Mouse (Mus musculus) forebrain, embryonic 15.5 days (tissue): Measurements from ENCODE around the gene Rspo1. TPM values are rescaled to one million over a fixed set of nuclear protein-coding genes. Genes with fewer than 3 reads are reported as not detected.
"Not testable (repeated sequence)": the region's sequence is repeated elsewhere in the genome, so short reads cannot be mapped to it uniquely, and the experiment has no call there.

ENCODE experiments used
- ATAC-seq: fragments of 200-750 bp; cut with Nextera tagmentation; replicated peaks from 2 replicates; pipeline ENCODE4 v1.8.0; 2017; ENCODE audit warnings: mild to moderate bottlenecking, moderate TSS enrichment, moderate library complexity
- H3K27ac ChIP-seq: fragments of 300-500 bp; sonication (generic); replicated peaks from 2 replicates; pipeline ENCODE4 v1.5.1; 2015; ENCODE audit warnings: mild to moderate bottlenecking, inconsistent platforms
- H3K27me3 ChIP-seq: fragments of 300-500 bp; sonication (generic); 2 replicates; pipeline ENCODE4 v1.6.1; 2015; ENCODE audit warnings: inconsistent platforms
- H3K36me3 ChIP-seq: fragments of 300-500 bp; sonication (generic); 2 replicates; pipeline ENCODE4 v1.6.1; 2015; ENCODE audit warnings: mild to moderate bottlenecking, inconsistent platforms
- H3K4me1 ChIP-seq: fragments of 300-500 bp; sonication (generic); 2 replicates; pipeline ENCODE4 v1.6.1; 2015; ENCODE audit warnings: inconsistent platforms
- H3K4me2 ChIP-seq: fragments of 300-500 bp; sonication (generic); replicated peaks from 2 replicates; pipeline ENCODE4 v1.6.1; 2015; ENCODE audit warnings: mild to moderate bottlenecking, inconsistent platforms
- H3K4me3 ChIP-seq: fragments of 300-500 bp; sonication (generic); 2 replicates; pipeline ENCODE4 v1.5.1; 2015; ENCODE audit warnings: mild to moderate bottlenecking, inconsistent platforms
- H3K9ac ChIP-seq: fragments of 300-500 bp; sonication (generic); replicated peaks from 2 replicates; pipeline ENCODE4 v1.6.1; 2015; ENCODE audit warnings: mild to moderate bottlenecking, inconsistent platforms
- H3K9me3 ChIP-seq: fragments of 300-500 bp; sonication (generic); 2 replicates; pipeline ENCODE4 v1.6.1; 2016; ENCODE audit warnings: inconsistent platforms
- WGBS: fragments of 180-500 bp; shearing (Covaris S2); methylation state at CpG from one replicate; pipeline ENCODE4 v1.1.7; 2015; ENCODE audit warnings: mixed read lengths; 5-methylcytosine and 5-hydroxymethylcytosine counted together
- polyA plus RNA-seq: library from polyadenylated mRNA; unstranded; fragments of >200 nt; fragmentation: Nextera tagmentation; extraction: Ambion mirVana; gene quantifications from 2 replicates; pipeline ENCODE4 v1.2.1, GENCODE M21; 2015

The Rspo1 gene
- polyA plus RNA-seq, result 2.7 and 4.5 TPM in 2 replicates

- Histone ChIP-seq H3K4me3 (peak within 1 kb of the TSS; percentile 40), H3K27ac (no peak within 1 kb of the TSS), H3K9ac (peak within 1 kb of the TSS; percentile 25; the same call in 1 of the 2 replicates), H3K4me1 (peaks cover 21% of the 10 kb centered on the region), H3K9me3 (no peaks in the 10 kb centered on the region), H3K4me2 (peak within 1 kb of the TSS; percentile 51), H3K36me3 (no peaks in the 10 kb centered on the region), H3K27me3 (peaks cover 67% of the 10 kb centered on the region)
- ATAC-seq, result no peak; the same call in 1 of the 2 replicates
- 2% methylated on average over 40 of the region's 62 CpGs for WGBS
These were observed at the start of gene Rspo1 for GRCm38 (mm10) chr4:124985671-124986602. Gene Rspo1, plus strand, starts transcription at chr4:124986430.

DNA sequence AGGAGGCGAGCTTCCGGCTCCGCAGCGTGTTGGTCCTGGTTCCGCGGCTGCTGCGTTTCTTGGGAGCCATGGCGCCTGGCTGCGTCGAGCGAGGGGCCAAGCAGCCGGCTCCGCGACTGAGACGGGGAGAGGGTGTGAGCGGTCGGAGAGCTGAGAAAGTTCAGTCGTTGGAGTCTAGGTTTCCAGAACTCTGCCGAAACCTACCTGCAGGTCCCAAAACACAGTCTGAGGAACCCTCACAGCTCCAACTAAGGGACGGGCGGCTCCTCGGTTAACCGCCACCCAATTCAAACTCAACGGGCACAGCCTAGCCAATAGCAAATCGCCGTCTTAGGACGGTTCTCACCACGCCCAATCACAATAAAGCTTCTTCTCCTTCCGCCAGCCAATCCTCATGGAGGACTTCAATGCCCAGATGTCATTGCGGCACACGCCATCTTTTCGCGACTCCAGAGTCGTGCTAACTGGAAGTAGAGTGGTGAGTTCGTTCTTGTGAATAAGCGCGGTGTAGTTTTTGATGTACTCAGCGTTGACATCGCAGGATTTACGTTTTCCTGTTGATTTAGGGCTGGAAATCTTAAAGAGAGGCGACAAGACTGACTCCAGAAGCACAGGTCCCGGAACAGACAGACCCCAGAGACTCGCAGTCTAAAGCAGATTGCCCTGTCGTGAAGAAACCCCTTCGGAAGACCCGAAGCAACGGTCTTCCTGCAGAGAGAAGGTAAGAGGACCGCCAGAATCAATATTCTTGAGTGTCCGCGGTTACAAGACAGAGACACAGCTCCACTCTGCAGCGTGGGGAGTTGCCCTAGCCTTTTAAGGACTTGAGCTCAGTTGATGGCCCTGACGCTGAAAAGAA lies 49.4 kb upstream of the Rspo1 start, which contains the start of gene 9930104L06Rik:
9930104L06Rik (plus strand) TSS at position 436 of the 859 bp plus-strand sequence.
- H3K4me2 ChIP-seq, result peak within 1 kb of the TSS; percentile 93
- peak within 1 kb of the TSS; percentile 72 for H3K9ac ChIP-seq
- H3K27me3 ChIP-seq, result no peaks in the 10 kb centered on the region
- peaks cover 27% of the 10 kb centered on the region for H3K4me1 ChIP-seq
- H3K36me3 ChIP-seq, result peaks cover 19% of the 10 kb centered on the region
- ATAC-seq, result peak; percentile 100
- peak within 1 kb of the TSS; percentile 76 for H3K4me3 ChIP-seq
- H3K27ac ChIP-seq, result no peak within 1 kb of the TSS
- no peaks in the 10 kb centered on the region for H3K9me3 ChIP-seq
- WGBS, result under 1% methylated on average over 52 of the region's 52 CpGs

DNA sequence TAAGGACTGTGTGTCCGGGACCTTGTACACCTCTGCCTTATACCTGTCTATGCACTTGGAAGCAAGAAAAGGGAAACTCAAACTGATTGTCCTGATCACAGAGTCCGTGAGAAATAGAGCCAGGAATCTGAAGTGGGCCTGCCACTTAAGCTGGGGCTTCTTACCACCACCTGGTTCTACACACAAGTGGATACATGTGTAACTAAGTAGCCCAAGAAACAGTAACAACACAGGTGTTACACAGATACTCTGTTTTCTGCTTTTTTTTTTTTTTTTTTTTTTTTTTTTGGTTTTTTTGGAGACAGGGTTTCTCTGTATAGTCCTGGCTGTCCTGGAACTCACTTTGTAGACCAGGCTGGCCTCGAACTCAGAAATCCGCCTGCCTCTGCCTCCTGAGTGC lies 47.0 kb upstream of the Rspo1 start, which contains the start of gene Cdca8:
Cdca8 (minus strand) TSS at position 101 of the 400 bp plus-strand sequence.
- Histone ChIP-seq H3K36me3 (peaks cover 19% of the 10 kb centered on the region), H3K4me1 (peaks cover 27% of the 10 kb centered on the region)
- not testable (repeated sequence) for H3K9ac ChIP-seq, H3K27ac ChIP-seq, ATAC-seq, H3K4me2 ChIP-seq, H3K27me3 ChIP-seq, H3K9me3 ChIP-seq, H3K4me3 ChIP-seq
- 86% methylated on average over 4 of the region's 4 CpGs for WGBS

GRCm38 (mm10) chr4:124943022-124943421 lies 43.2 kb upstream of the Rspo1 start:
- Histone ChIP-seq H3K4me1 (peaks cover 4% of the 10 kb centered on the region), H3K4me3 (no peak overlapping the region), H3K27ac (no peak overlapping the region), H3K36me3 (peaks cover 19% of the 10 kb centered on the region), H3K9me3 (no peaks in the 10 kb centered on the region), H3K9ac (no peak overlapping the region), H3K4me2 (no peak overlapping the region), H3K27me3 (no peaks in the 10 kb centered on the region)
- no peak for ATAC-seq
- 8% methylated on average over 4 of the region's 4 CpGs for WGBS

- Histone ChIP-seq H3K36me3 (peaks cover 15% of the 10 kb centered on the region), H3K4me3 (no peak overlapping the region), H3K9me3 (no peaks in the 10 kb centered on the region), H3K27me3 (no peaks in the 10 kb centered on the region), H3K27ac (no peak overlapping the region), H3K4me2 (no peak overlapping the region), H3K9ac (no peak overlapping the region), H3K4me1 (no peaks in the 10 kb centered on the region)
- no peak for ATAC-seq
- 95% methylated on average over 5 of the region's 5 CpGs for WGBS
These were observed 42.4 kb upstream of the Rspo1 start for GRCm38 (mm10) chr4:124943781-124944180.

DNA sequence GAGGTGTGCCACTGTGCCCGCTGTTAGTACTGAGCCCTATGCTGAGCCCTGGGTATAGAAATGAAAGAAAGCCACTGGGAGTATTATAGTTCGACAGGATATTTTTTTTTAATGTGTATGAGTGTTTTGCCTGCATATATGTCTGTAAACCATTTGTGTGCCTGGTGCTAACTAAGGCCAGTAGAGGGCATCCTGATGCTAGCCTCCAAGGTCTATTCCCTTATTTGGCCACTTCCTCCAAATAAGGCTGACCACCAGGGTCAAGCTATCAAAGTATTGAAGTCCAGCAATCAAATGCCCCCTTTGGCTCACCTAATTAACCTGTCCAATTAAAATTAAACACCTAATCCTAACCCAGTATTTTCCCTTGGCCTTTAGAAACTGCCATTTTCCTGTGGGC lies 41.3 kb upstream of the Rspo1 start:
- 54% methylated on average over 2 of the region's 2 CpGs for WGBS
- Histone ChIP-seq H3K9me3 (no peaks in the 10 kb centered on the region), H3K4me2 (no peak overlapping the region), H3K27me3 (no peaks in the 10 kb centered on the region), H3K4me3 (no peak overlapping the region), H3K9ac (no peak overlapping the region), H3K36me3 (peaks cover 10% of the 10 kb centered on the region), H3K4me1 (no peaks in the 10 kb centered on the region), H3K27ac (no peak overlapping the region)
- no peak for ATAC-seq

GRCm38 (mm10) chr4:124949488-124949887 lies 36.7 kb upstream of the Rspo1 start:
- Histone ChIP-seq H3K9me3 (no peaks in the 10 kb centered on the region), H3K4me1 (no peaks in the 10 kb centered on the region), H3K4me2 (no peak overlapping the region), H3K9ac (no peak overlapping the region), H3K36me3 (no peaks in the 10 kb centered on the region), H3K27me3 (no peaks in the 10 kb centered on the region), H3K27ac (no peak overlapping the region), H3K4me3 (no peak overlapping the region)
- ATAC-seq, result no peak
- WGBS, result 64% methylated on average over 3 of the region's 3 CpGs

GRCm38 (mm10) chr4:124950181-124951035 lies 35.8 kb upstream of the Rspo1 start:
- 84% methylated on average over 21 of the region's 21 CpGs for WGBS
- H3K9ac ChIP-seq, result no peak overlapping the region
- no peak for ATAC-seq

DNA sequence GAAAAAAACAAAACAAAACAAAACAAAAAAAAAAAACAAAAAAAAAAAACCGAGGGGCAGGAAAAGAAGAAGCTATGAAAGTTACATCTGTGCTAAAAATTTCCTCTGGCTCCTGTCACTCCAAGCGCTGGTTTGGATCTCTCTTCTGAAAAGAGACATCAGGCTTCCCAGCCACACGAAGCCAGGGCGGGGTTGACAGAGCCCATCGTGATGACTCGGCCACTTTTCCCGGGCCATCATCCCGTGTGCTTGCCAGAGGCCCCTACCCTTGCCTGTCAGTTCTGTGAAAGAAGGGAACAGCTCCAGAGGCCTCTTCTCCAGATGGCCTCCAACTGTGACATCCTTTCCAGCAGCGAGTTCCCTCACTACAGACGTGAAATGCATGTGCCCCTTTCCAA lies 35.2 kb upstream of the Rspo1 start:
- Histone ChIP-seq H3K27me3 (no peaks in the 10 kb centered on the region), H3K4me2 (no peak overlapping the region), H3K4me3 (no peak overlapping the region), H3K9ac (no peak overlapping the region), H3K36me3 (no peaks in the 10 kb centered on the region), H3K4me1 (no peaks in the 10 kb centered on the region), H3K27ac (no peak overlapping the region), H3K9me3 (no peaks in the 10 kb centered on the region)
- WGBS, result 56% methylated on average over 10 of the region's 10 CpGs
- no peak for ATAC-seq

More at GRCm38 (mm10) chr4:124950181-124951035, 35.8 kb upstream of the Rspo1 start:
- H3K27ac ChIP-seq, result no peak overlapping the region
- H3K9me3 ChIP-seq, result no peaks in the 10 kb centered on the region
- H3K27me3 ChIP-seq, result no peaks in the 10 kb centered on the region
- H3K4me2 ChIP-seq, result no peak overlapping the region
- H3K4me3 ChIP-seq, result no peak overlapping the region
- no peaks in the 10 kb centered on the region for H3K36me3 ChIP-seq
- H3K4me1 ChIP-seq, result no peaks in the 10 kb centered on the region

DNA sequence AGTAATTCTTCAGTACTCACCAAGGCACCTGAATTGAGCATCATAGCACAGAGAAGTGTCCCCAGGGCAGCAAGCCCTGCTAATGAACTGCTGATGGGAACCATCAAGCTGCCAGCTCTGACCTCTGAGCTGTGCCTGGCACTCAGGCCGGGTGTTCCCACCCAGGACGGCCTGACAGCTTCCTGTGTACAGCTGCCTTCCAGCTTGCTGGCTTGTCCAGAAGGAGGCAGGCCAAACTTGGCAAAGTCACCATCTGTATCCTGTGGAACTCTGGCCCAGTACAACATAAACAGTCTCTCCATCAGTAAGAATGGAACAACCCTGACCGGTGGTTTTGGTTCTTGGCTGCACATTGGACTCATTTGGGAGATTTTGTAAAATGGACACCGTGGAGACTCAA lies 32.7 kb upstream of the Rspo1 start:
- no peaks in the 10 kb centered on the region for H3K36me3 ChIP-seq
- H3K4me2 ChIP-seq, result no peak overlapping the region
- no peaks in the 10 kb centered on the region for H3K4me1 ChIP-seq
- ATAC-seq, result no peak
- 72% methylated on average over 4 of the region's 4 CpGs for WGBS
- H3K9me3 ChIP-seq, result no peaks in the 10 kb centered on the region
- no peak overlapping the region for H3K27ac ChIP-seq
- H3K4me3 ChIP-seq, result no peak overlapping the region
- H3K9ac ChIP-seq, result no peak overlapping the region
- H3K27me3 ChIP-seq, result no peaks in the 10 kb centered on the region

- Histone ChIP-seq H3K9ac (no peak overlapping the region), H3K4me1 (no peaks in the 10 kb centered on the region), H3K27ac (no peak overlapping the region), H3K36me3 (no peaks in the 10 kb centered on the region), H3K27me3 (no peaks in the 10 kb centered on the region), H3K4me3 (no peak overlapping the region), H3K4me2 (no peak overlapping the region), H3K9me3 (no peaks in the 10 kb centered on the region)
- no peak for ATAC-seq
- 89% methylated on average over 2 of the region's 2 CpGs for whole genome bisulfite sequencing
These were observed 28.9 kb upstream of the Rspo1 start for GRCm38 (mm10) chr4:124957284-124957683.
